Mouse (Mus musculus): Measurements from ENCODE around the gene Pts. TPM values are rescaled to one million over a fixed set of nuclear protein-coding genes. Genes with fewer than 3 reads are reported as not detected.

The Pts gene
- polyA plus RNA-seq, 1 experiment from 2014 or later = 96.6 TPM

GRCm38 (mm10) chr9:50496546-50496945, 32.0 kb downstream of the Pts start:
- no peaks in the 10 kb centered on the region for H3K36me3 ChIP-seq (ENCODE audit: insufficient read depth, low read length)
- H3K4me3 ChIP-seq (ENCODE audit: low read length) = peak overlapping the region; percentile 16; the same call in 1 of the 2 replicates
- 36% methylated on average over 6 of the region's 6 CpGs for WGBS
- ATAC-seq (ENCODE audit: low FRiP score, low TSS enrichment) = no peak
- H3K4me1 ChIP-seq (ENCODE audit: insufficient read depth, low read length) = peaks cover 9% of the 10 kb centered on the region; the same call in 1 of the 2 replicates
- no peaks in the 10 kb centered on the region for H3K27me3 ChIP-seq (ENCODE audit: insufficient read depth, low read length)
- no peaks in the 10 kb centered on the region for H3K9me3 ChIP-seq (ENCODE audit: low read length)
- H3K4me2 ChIP-seq (replicated peaks; ENCODE audit: low read depth, low read length) = peak overlapping the region; percentile 11
- peak overlapping the region; percentile 0; the same call in 1 of the 2 replicates for H3K9ac ChIP-seq (replicated peaks; ENCODE audit: low read length)
- H3K27ac ChIP-seq (ENCODE audit: low read length) = no peak overlapping the region; the same call in 1 of the 2 replicates

- Histone ChIP-seq H3K4me2 (replicated peaks; ENCODE audit: low read depth, low read length) (peak overlapping the region; percentile 11), H3K4me1 (ENCODE audit: insufficient read depth, low read length) (peaks cover 9% of the 10 kb centered on the region; the same call in 1 of the 2 replicates), H3K27me3 (ENCODE audit: insufficient read depth, low read length) (no peaks in the 10 kb centered on the region), H3K36me3 (ENCODE audit: insufficient read depth, low read length) (no peaks in the 10 kb centered on the region), H3K9ac (replicated peaks; ENCODE audit: low read length) (no peak overlapping the region; the same call in 1 of the 2 replicates), H3K9me3 (ENCODE audit: low read length) (no peaks in the 10 kb centered on the region), H3K27ac (ENCODE audit: low read length) (no peak overlapping the region), H3K4me3 (ENCODE audit: low read length) (peak overlapping the region; percentile 16)
- no peak for ATAC-seq (ENCODE audit: low FRiP score, low TSS enrichment)
- 51% methylated on average over 6 of the region's 6 CpGs for WGBS
Observed at GRCm38 (mm10) chr9:50496151-50496505, 32.4 kb downstream of the Pts start.

- H3K4me1 ChIP-seq (ENCODE audit: insufficient read depth, low read length) = peaks cover 9% of the 10 kb centered on the region; the same call in 1 of the 2 replicates
- no peaks in the 10 kb centered on the region for H3K27me3 ChIP-seq (ENCODE audit: insufficient read depth, low read length)
- H3K27ac ChIP-seq (ENCODE audit: low read length) = no peak overlapping the region
- H3K9me3 ChIP-seq (ENCODE audit: low read length) = no peaks in the 10 kb centered on the region
- H3K4me3 ChIP-seq (ENCODE audit: low read length) = peak overlapping the region; percentile 12; the same call in 1 of the 2 replicates
- ATAC-seq (ENCODE audit: low FRiP score, low TSS enrichment) = no peak
- no peaks in the 10 kb centered on the region for H3K36me3 ChIP-seq (ENCODE audit: insufficient read depth, low read length)
- 64% methylated on average over 10 of the region's 10 CpGs for WGBS
- peak overlapping the region; percentile 26 for H3K4me2 ChIP-seq (replicated peaks; ENCODE audit: low read depth, low read length)
- H3K9ac ChIP-seq (replicated peaks; ENCODE audit: low read length) = no peak overlapping the region
Observed at GRCm38 (mm10) chr9:50495405-50496150, 32.9 kb downstream of the Pts start.

GRCm38 (mm10) chr9:50494311-50494710, 34.2 kb downstream of the Pts start, which contains the start of gene Plet1:
Plet1 (plus strand) TSS chr9:50494525.
- Histone ChIP-seq H3K4me1 (ENCODE audit: insufficient read depth, low read length) (peaks cover 9% of the 10 kb centered on the region; the same call in 1 of the 2 replicates), H3K27me3 (ENCODE audit: insufficient read depth, low read length) (no peaks in the 10 kb centered on the region), H3K9ac (replicated peaks; ENCODE audit: low read length) (no peak within 1 kb of the TSS; the same call in 1 of the 2 replicates), H3K27ac (ENCODE audit: low read length) (peak within 1 kb of the TSS; percentile 45), H3K36me3 (ENCODE audit: insufficient read depth, low read length) (no peaks in the 10 kb centered on the region), H3K4me2 (replicated peaks; ENCODE audit: low read depth, low read length) (peak within 1 kb of the TSS; percentile 31), H3K4me3 (ENCODE audit: low read length) (peak within 1 kb of the TSS; percentile 12), H3K9me3 (ENCODE audit: low read length) (no peaks in the 10 kb centered on the region)
- ATAC-seq (ENCODE audit: low FRiP score, low TSS enrichment) = peak; percentile 65; the same call in 1 of the 2 replicates
- WGBS = 51% methylated on average over 6 of the region's 6 CpGs

- no peaks in the 10 kb centered on the region for H3K36me3 ChIP-seq (ENCODE audit: insufficient read depth, low read length)
- no peak overlapping the region for H3K4me3 ChIP-seq (ENCODE audit: low read length)
- H3K27ac ChIP-seq (ENCODE audit: low read length) = peak overlapping the region; percentile 45
- H3K9ac ChIP-seq (replicated peaks; ENCODE audit: low read length) = no peak overlapping the region
- no peaks in the 10 kb centered on the region for H3K9me3 ChIP-seq (ENCODE audit: low read length)
- no peak for ATAC-seq (ENCODE audit: low FRiP score, low TSS enrichment)
- H3K27me3 ChIP-seq (ENCODE audit: insufficient read depth, low read length) = no peaks in the 10 kb centered on the region
- H3K4me2 ChIP-seq (replicated peaks; ENCODE audit: low read depth, low read length) = no peak overlapping the region
- peaks cover 9% of the 10 kb centered on the region; the same call in 1 of the 2 replicates for H3K4me1 ChIP-seq (ENCODE audit: insufficient read depth, low read length)
- 46% methylated on average over 2 of the region's 2 CpGs for WGBS
Observed at GRCm38 (mm10) chr9:50493777-50494176, 34.7 kb downstream of the Pts start.

- Histone ChIP-seq H3K27ac (ENCODE audit: low read length) (no peak overlapping the region), H3K36me3 (ENCODE audit: insufficient read depth, low read length) (no peaks in the 10 kb centered on the region), H3K9me3 (ENCODE audit: low read length) (no peaks in the 10 kb centered on the region), H3K4me1 (ENCODE audit: insufficient read depth, low read length) (peaks cover 17% of the 10 kb centered on the region), H3K9ac (replicated peaks; ENCODE audit: low read length) (no peak overlapping the region), H3K4me3 (ENCODE audit: low read length) (no peak overlapping the region), H3K27me3 (ENCODE audit: insufficient read depth, low read length) (no peaks in the 10 kb centered on the region), H3K4me2 (replicated peaks; ENCODE audit: low read depth, low read length) (no peak overlapping the region)
- no peak for ATAC-seq (ENCODE audit: low FRiP score, low TSS enrichment)
- 53% methylated on average over 2 of the region's 2 CpGs for WGBS
Observed at GRCm38 (mm10) chr9:50491531-50492045, 36.9 kb downstream of the Pts start.

GRCm38 (mm10) chr9:50490836-50491235, 37.7 kb downstream of the Pts start:
- no peak overlapping the region for H3K4me3 ChIP-seq (ENCODE audit: low read length)
- H3K27me3 ChIP-seq (ENCODE audit: insufficient read depth, low read length) = no peaks in the 10 kb centered on the region
- H3K4me1 ChIP-seq (ENCODE audit: insufficient read depth, low read length) = peaks cover 24% of the 10 kb centered on the region
- H3K4me2 ChIP-seq (replicated peaks; ENCODE audit: low read depth, low read length) = no peak overlapping the region
- no peak overlapping the region for H3K9ac ChIP-seq (replicated peaks; ENCODE audit: low read length)
- no peak for ATAC-seq (ENCODE audit: low FRiP score, low TSS enrichment)
- H3K9me3 ChIP-seq (ENCODE audit: low read length) = no peaks in the 10 kb centered on the region
- no peak overlapping the region for H3K27ac ChIP-seq (ENCODE audit: low read length)
- H3K36me3 ChIP-seq (ENCODE audit: insufficient read depth, low read length) = no peaks in the 10 kb centered on the region

- H3K36me3 ChIP-seq (ENCODE audit: insufficient read depth, low read length) = no peaks in the 10 kb centered on the region
- peak; percentile 88 for ATAC-seq (ENCODE audit: low FRiP score, low TSS enrichment)
- H3K27me3 ChIP-seq (ENCODE audit: insufficient read depth, low read length) = no peaks in the 10 kb centered on the region
- H3K4me1 ChIP-seq (ENCODE audit: insufficient read depth, low read length) = peaks cover 24% of the 10 kb centered on the region
- H3K9me3 ChIP-seq (ENCODE audit: low read length) = no peaks in the 10 kb centered on the region
- H3K27ac ChIP-seq (ENCODE audit: low read length) = no peak overlapping the region
- H3K4me3 ChIP-seq (ENCODE audit: low read length) = no peak overlapping the region
- peak overlapping the region; percentile 39 for H3K9ac ChIP-seq (replicated peaks; ENCODE audit: low read length)
- WGBS = 8% methylated on average over 10 of the region's 10 CpGs
- peak overlapping the region; percentile 50 for H3K4me2 ChIP-seq (replicated peaks; ENCODE audit: low read depth, low read length)
Observed at GRCm38 (mm10) chr9:50485521-50485920, 43.0 kb downstream of the Pts start.

GRCm38 (mm10) chr9:50482743-50483142, 45.8 kb downstream of the Pts start:
- WGBS = 91% methylated on average over 8 of the region's 8 CpGs

GRCm38 (mm10) chr9:50479476-50479875, 49.0 kb downstream of the Pts start:
- H3K9me3 ChIP-seq (ENCODE audit: low read length) = no peaks in the 10 kb centered on the region
- ATAC-seq (ENCODE audit: low FRiP score, low TSS enrichment) = no peak
- no peak overlapping the region for H3K9ac ChIP-seq (replicated peaks; ENCODE audit: low read length)
- H3K4me2 ChIP-seq (replicated peaks; ENCODE audit: low read depth, low read length) = no peak overlapping the region
- WGBS = 38% methylated on average over 8 of the region's 8 CpGs
- no peaks in the 10 kb centered on the region for H3K27me3 ChIP-seq (ENCODE audit: insufficient read depth, low read length)
- no peak overlapping the region for H3K27ac ChIP-seq (ENCODE audit: low read length)
- no peak overlapping the region for H3K4me3 ChIP-seq (ENCODE audit: low read length)
- H3K36me3 ChIP-seq (ENCODE audit: insufficient read depth, low read length) = no peaks in the 10 kb centered on the region
- H3K4me1 ChIP-seq (ENCODE audit: insufficient read depth, low read length) = peaks cover 34% of the 10 kb centered on the region

More at GRCm38 (mm10) chr9:50482743-50483142, 45.8 kb downstream of the Pts start:
- Histone ChIP-seq H3K36me3 (ENCODE audit: insufficient read depth, low read length) (no peaks in the 10 kb centered on the region), H3K4me2 (replicated peaks; ENCODE audit: low read depth, low read length) (no peak overlapping the region), H3K4me1 (ENCODE audit: insufficient read depth, low read length) (peaks cover 39% of the 10 kb centered on the region), H3K9me3 (ENCODE audit: low read length) (no peaks in the 10 kb centered on the region), H3K27me3 (ENCODE audit: insufficient read depth, low read length) (no peaks in the 10 kb centered on the region), H3K9ac (replicated peaks; ENCODE audit: low read length) (no peak overlapping the region), H3K4me3 (ENCODE audit: low read length) (no peak overlapping the region), H3K27ac (ENCODE audit: low read length) (no peak overlapping the region)
- no peak for ATAC-seq (ENCODE audit: low FRiP score, low TSS enrichment)
